Mouse (Mus musculus) hindbrain, embryonic 15.5 days (tissue): ENCODE data around the gene Rab26. TPM values are rescaled to one million over a fixed set of nuclear protein-coding genes. Genes with fewer than 3 reads are reported as not detected.
A peak's percentile ranks its signal among the peaks of the same experiment; 100 is the strongest.

Experiments
- ATAC-seq: fragments of 200-750 bp; cut with Nextera tagmentation; 2 replicates; pipeline ENCODE4 v1.8.0; 2017; ENCODE audit warnings: low read depth, moderate number of reproducible peaks, moderate TSS enrichment; ENCODE audit not compliant: low FRiP score
- H3K27ac ChIP-seq: fragments of 300-500 bp; sonication (generic); replicated peaks from 2 replicates; pipeline ENCODE4 v1.5.1; 2015; ENCODE audit warnings: mild to moderate bottlenecking, inconsistent platforms
- H3K27me3 ChIP-seq: fragments of 300-500 bp; sonication (generic); 2 replicates; pipeline ENCODE4 v1.6.1; 2015; ENCODE audit warnings: control low read depth, inconsistent platforms
- H3K36me3 ChIP-seq: fragments of 300-500 bp; sonication (generic); 2 replicates; pipeline ENCODE4 v1.6.1; 2015; ENCODE audit warnings: control low read depth, inconsistent platforms
- H3K4me1 ChIP-seq: fragments of 300-500 bp; sonication (generic); replicated peaks from 2 replicates; pipeline ENCODE4 v1.6.1; 2015; ENCODE audit warnings: control low read depth, inconsistent platforms
- H3K4me2 ChIP-seq: fragments of 300-500 bp; sonication (generic); 2 replicates; pipeline ENCODE4 v1.6.1; 2015; ENCODE audit warnings: moderate library complexity, mild to moderate bottlenecking, inconsistent platforms
- H3K4me3 ChIP-seq: fragments of 300-500 bp; sonication (generic); 2 replicates; pipeline ENCODE4 v1.5.1; 2015; ENCODE audit warnings: mild to moderate bottlenecking, inconsistent platforms
- H3K9ac ChIP-seq: fragments of 300-500 bp; sonication (generic); 2 replicates; pipeline ENCODE4 v1.6.1; 2015; ENCODE audit warnings: inconsistent platforms
- H3K9me3 ChIP-seq: fragments of 300-500 bp; sonication (generic); 2 replicates; pipeline ENCODE4 v1.6.1; 2016; ENCODE audit warnings: control low read depth, inconsistent platforms
- WGBS: fragments of 180-500 bp; shearing (Covaris S2); methylation state at CpG from one replicate; pipeline ENCODE4 v1.1.7; 2015; 5-methylcytosine and 5-hydroxymethylcytosine counted together
- polyA plus RNA-seq: library from polyadenylated mRNA; unstranded; fragments of >200 nt; fragmentation: Nextera tagmentation; extraction: Ambion mirVana; gene quantifications from 2 replicates; pipeline ENCODE4 v1.2.1, GENCODE M21; 2015

Gene Rab26
- polyA plus RNA-seq, 1 experiment from 2014 or later: 8.2 TPM

- H3K36me3 ChIP-seq: peaks cover 7% of the 10 kb centered on the region; the same call in 1 of the 2 replicates
- ATAC-seq: no peak
- no peaks in the 10 kb centered on the region for H3K27me3 ChIP-seq
- no peak overlapping the region for H3K4me3 ChIP-seq
- H3K4me2 ChIP-seq: no peak overlapping the region
- WGBS: 95% methylated on average over 20 of the region's 20 CpGs
- no peaks in the 10 kb centered on the region for H3K9me3 ChIP-seq
- H3K4me1 ChIP-seq: peaks cover 26% of the 10 kb centered on the region
- H3K27ac ChIP-seq: no peak overlapping the region
- H3K9ac ChIP-seq: no peak overlapping the region
Observed at GRCm38 (mm10) chr17:24481027-24481815, 52.8 kb downstream of the Rab26 start.

- Histone ChIP-seq H3K36me3 (peaks cover 17% of the 10 kb centered on the region), H3K9me3 (no peaks in the 10 kb centered on the region), H3K4me2 (no peak overlapping the region), H3K4me3 (no peak overlapping the region), H3K9ac (no peak overlapping the region), H3K27ac (no peak overlapping the region), H3K27me3 (no peaks in the 10 kb centered on the region), H3K4me1 (peaks cover 20% of the 10 kb centered on the region)
- WGBS: 40% methylated on average over 3 of the region's 3 CpGs
- ATAC-seq: no peak
Observed at GRCm38 (mm10) chr17:24480201-24480826, 53.7 kb downstream of the Rab26 start.

- no peak for ATAC-seq
- peaks cover 22% of the 10 kb centered on the region for H3K4me1 ChIP-seq
- H3K27me3 ChIP-seq: no peaks in the 10 kb centered on the region
- H3K27ac ChIP-seq: peak overlapping the region; percentile 66
- WGBS: 29% methylated on average over 1 of the region's 1 CpGs
- peak overlapping the region; percentile 58 for H3K4me2 ChIP-seq
- peak overlapping the region; percentile 86 for H3K4me3 ChIP-seq
- H3K9ac ChIP-seq: no peak overlapping the region
- H3K36me3 ChIP-seq: peaks cover 24% of the 10 kb centered on the region
- H3K9me3 ChIP-seq: no peaks in the 10 kb centered on the region
Observed at GRCm38 (mm10) chr17:24479431-24479830, 54.6 kb downstream of the Rab26 start.

DNA sequence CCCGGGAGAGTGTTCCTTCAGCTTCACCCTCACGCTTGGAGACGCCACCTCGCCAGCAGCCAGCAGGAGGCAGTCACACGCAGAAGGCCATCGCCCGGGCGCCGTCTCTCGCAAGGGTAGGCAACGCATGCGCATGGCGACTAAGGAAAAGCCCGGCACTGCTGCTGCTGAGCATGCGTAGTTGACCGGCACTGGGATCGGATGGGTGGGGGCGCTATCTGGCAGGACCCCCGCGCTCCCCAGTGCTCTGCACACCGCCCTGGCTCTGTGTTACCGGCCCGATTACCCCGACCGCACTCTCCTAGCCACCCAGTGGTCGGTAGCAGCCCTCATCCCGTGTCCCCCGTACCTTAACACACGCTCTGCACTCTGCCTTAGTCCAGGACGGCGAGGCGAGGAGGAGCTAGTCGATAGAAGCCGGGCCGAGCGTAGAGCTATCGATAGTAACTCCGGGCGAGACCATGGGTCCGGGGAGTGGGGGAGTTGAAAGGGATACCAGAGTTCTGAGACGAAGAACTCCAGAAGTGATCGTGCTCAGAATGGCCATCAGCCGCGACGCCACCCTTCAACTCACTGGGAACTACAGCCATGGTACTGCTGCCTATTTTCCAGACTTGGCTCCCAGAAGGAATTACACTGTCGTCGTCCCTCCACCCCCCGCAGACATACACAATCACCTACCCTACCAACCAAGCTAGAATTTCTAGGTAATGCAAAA lies 55.2 kb downstream of the Rab26 start, which contains the start of gene Mlst8:
Mlst8 (minus strand) TSS at position 416 of the 718 bp plus-strand sequence.
- H3K27me3 ChIP-seq: no peaks in the 10 kb centered on the region
- peaks cover 30% of the 10 kb centered on the region for H3K36me3 ChIP-seq
- peak within 1 kb of the TSS; percentile 86 for H3K4me3 ChIP-seq
- peak within 1 kb of the TSS; percentile 99 for H3K27ac ChIP-seq
- no peaks in the 10 kb centered on the region for H3K9me3 ChIP-seq
- H3K4me1 ChIP-seq: peaks cover 28% of the 10 kb centered on the region
- WGBS: under 1% methylated on average over 48 of the region's 48 CpGs
- peak within 1 kb of the TSS; percentile 86 for H3K9ac ChIP-seq
- peak; percentile 94 for ATAC-seq
- H3K4me2 ChIP-seq: peak within 1 kb of the TSS; percentile 58

GRCm38 (mm10) chr17:24477985-24478600 lies 55.9 kb downstream of the Rab26 start:
- H3K4me2 ChIP-seq: peak overlapping the region; percentile 58
- WGBS: 48% methylated on average over 11 of the region's 11 CpGs
- peak overlapping the region; percentile 99; the same call in 1 of the 2 replicates for H3K27ac ChIP-seq
- peak; percentile 21; the same call in 1 of the 2 replicates for ATAC-seq
- H3K27me3 ChIP-seq: no peaks in the 10 kb centered on the region
- peaks cover 30% of the 10 kb centered on the region for H3K4me1 ChIP-seq
- peaks cover 30% of the 10 kb centered on the region for H3K36me3 ChIP-seq
- peak overlapping the region; percentile 86 for H3K4me3 ChIP-seq
- peak overlapping the region; percentile 86 for H3K9ac ChIP-seq
- no peaks in the 10 kb centered on the region for H3K9me3 ChIP-seq

Other genes with a start within 250 kb of the Rab26 start
- gene Abca17, start 183.1 kb downstream of the Rab26 start, polyA plus RNA-seq: 0.48 and 1.1 TPM in 2 replicates
- gene Abca3, start 182.3 kb downstream of the Rab26 start, polyA plus RNA-seq: 31.0 and 31.9 TPM in 2 replicates
- 301 and 335 TPM in 2 replicates for gene Rnps1, start 119.6 kb downstream of the Rab26 start, polyA plus RNA-seq
- gene Eci1, start 107.6 kb downstream of the Rab26 start, polyA plus RNA-seq: 48.0 and 51.5 TPM in 2 replicates
- 6.8 and 7.2 TPM in 2 replicates for gene Dnase1l2, start 91.1 kb downstream of the Rab26 start, polyA plus RNA-seq
- 46.7 and 50.5 TPM in 2 replicates for gene E4f1, start 63.9 kb downstream of the Rab26 start, polyA plus RNA-seq
- 72.6 and 75.6 TPM in 2 replicates for gene Pgp, start 63.8 kb downstream of the Rab26 start, polyA plus RNA-seq
- 0.34 and 0.77 TPM in 2 replicates for gene Bricd5, start 60.3 kb downstream of the Rab26 start, polyA plus RNA-seq
- 35.4 and 36.0 TPM in 2 replicates for gene Mlst8, start 55.1 kb downstream of the Rab26 start, polyA plus RNA-seq
- gene Caskin1, start 45.6 kb downstream of the Rab26 start, polyA plus RNA-seq: 51.4 and 55.0 TPM in 2 replicates
- 88.7 and 91.0 TPM in 2 replicates for gene Traf7, start 6.3 kb downstream of the Rab26 start, polyA plus RNA-seq
- gene Pkd1, start 15.6 kb upstream of the Rab26 start, polyA plus RNA-seq: 22.6 and 30.3 TPM in 2 replicates
- gene Tsc2, start 98.4 kb upstream of the Rab26 start, polyA plus RNA-seq: 71.7 and 81.0 TPM in 2 replicates
- 11.4 and 11.6 TPM in 2 replicates for gene Nthl1, start 98.5 kb upstream of the Rab26 start, polyA plus RNA-seq
- 55.5 and 57.0 TPM in 2 replicates for gene Slc9a3r2, start 116.1 kb upstream of the Rab26 start, polyA plus RNA-seq
- gene Npw, start 124.2 kb upstream of the Rab26 start, polyA plus RNA-seq: 0.31 and 0.54 TPM in 2 replicates
- gene Zfp598, start 135.5 kb upstream of the Rab26 start, polyA plus RNA-seq: 20.6 and 24.5 TPM in 2 replicates
- 234 and 241 TPM in 2 replicates for gene Syngr3, start 155.7 kb upstream of the Rab26 start, polyA plus RNA-seq
- 36.5 and 36.6 TPM in 2 replicates for gene Gfer, start 161.9 kb upstream of the Rab26 start, polyA plus RNA-seq
- gene Noxo1, start 162.0 kb upstream of the Rab26 start, polyA plus RNA-seq: 1.5 and 2.3 TPM in 2 replicates
- 64.2 and 64.9 TPM in 2 replicates for gene Tbl3, start 173.4 kb upstream of the Rab26 start, polyA plus RNA-seq
- gene Rnf151, start 183.9 kb upstream of the Rab26 start, polyA plus RNA-seq: not detected in 2 replicates
- gene Rps2, start 183.9 kb upstream of the Rab26 start, polyA plus RNA-seq: 753 and 774 TPM in 2 replicates
- gene Ndufb10, start 190.3 kb upstream of the Rab26 start, polyA plus RNA-seq: 290 TPM in 2 replicates
- gene Rpl3l, start 193.6 kb upstream of the Rab26 start, polyA plus RNA-seq: 0.22 TPM in 1 of 2 replicates, not detected in the other
- 19.4 and 20.8 TPM in 2 replicates for gene Msrb1, start 202.4 kb upstream of the Rab26 start, polyA plus RNA-seq
- 0.30 and 0.33 TPM in 2 replicates for gene Hs3st6, start 218.8 kb upstream of the Rab26 start, polyA plus RNA-seq